Mouse (Mus musculus) T-cell, adult 2 months (primary cell): ENCODE measurements around the gene Gm12216.

Source experiments
- DNase-seq: peaks from one replicate; pipeline ENCODE4 v3.0.0; 2022; ENCODE audit warnings: low spot score

Gm12216 gene

GRCm38 (mm10) chr11:53821230-53821944 lies 37.7 kb downstream of the Gm12216 start:
- no peak for DNase-seq

- DNase-seq = no peak
Measured at GRCm38 (mm10) chr11:53820516-53821170, 38.4 kb downstream of the Gm12216 start.

GRCm38 (mm10) chr11:53819511-53819910 lies 39.5 kb downstream of the Gm12216 start:
- DNase-seq = no peak

- DNase-seq = no peak
Measured at GRCm38 (mm10) chr11:53818794-53819193, 40.3 kb downstream of the Gm12216 start.

- no peak for DNase-seq
Measured at GRCm38 (mm10) chr11:53816841-53817375, 42.1 kb downstream of the Gm12216 start.

GRCm38 (mm10) chr11:53814810-53815209 lies 44.2 kb downstream of the Gm12216 start:
- DNase-seq = no peak

GRCm38 (mm10) chr11:53813001-53813868 lies 45.8 kb downstream of the Gm12216 start:
- no peak for DNase-seq

- DNase-seq = no peak
Measured at GRCm38 (mm10) chr11:53811312-53811711, 47.7 kb downstream of the Gm12216 start.

- DNase-seq = no peak
Measured at GRCm38 (mm10) chr11:53810749-53811148, 48.3 kb downstream of the Gm12216 start.

GRCm38 (mm10) chr11:53810156-53810555 lies 48.9 kb downstream of the Gm12216 start:
- DNase-seq = peak; percentile 70

GRCm38 (mm10) chr11:53809354-53809753 lies 49.7 kb downstream of the Gm12216 start:
- no peak for DNase-seq

GRCm38 (mm10) chr11:53805786-53806185 lies 53.3 kb downstream of the Gm12216 start:
- DNase-seq = no peak

GRCm38 (mm10) chr11:53804569-53805344 lies 54.3 kb downstream of the Gm12216 start:
- DNase-seq = no peak

- DNase-seq = no peak
Measured at GRCm38 (mm10) chr11:53803494-53803893, 55.6 kb downstream of the Gm12216 start.

- peak; percentile 61 for DNase-seq
Measured at GRCm38 (mm10) chr11:53803093-53803492, 56.0 kb downstream of the Gm12216 start.

GRCm38 (mm10) chr11:53800975-53801374 lies 58.1 kb downstream of the Gm12216 start:
- DNase-seq = no peak

GRCm38 (mm10) chr11:53800036-53800435 lies 59.0 kb downstream of the Gm12216 start:
- DNase-seq = no peak

- no peak for DNase-seq
Measured at GRCm38 (mm10) chr11:53798041-53798711, 60.9 kb downstream of the Gm12216 start.

GRCm38 (mm10) chr11:53797386-53797920 lies 61.6 kb downstream of the Gm12216 start:
- no peak for DNase-seq

- DNase-seq = no peak
Measured at GRCm38 (mm10) chr11:53796409-53797151, 62.5 kb downstream of the Gm12216 start.
